In genomic region chr5:27518716-27519115, GRCm38 (mm10) we compare ENCODE assay signal across 27 mouse cellular contexts. TPM values are rescaled to one million over a fixed set of nuclear protein-coding genes. Genes with fewer than 3 reads are reported as not detected.
DNase-seq lines count a peak whose midpoint lies in the region; ATAC-seq lines count a peak whose summit lies in the region.
"Had no signal": no experiment of that assay in that cellular context is flagged by ENCODE, and none has a peak within 500 bp of the region (broad histone marks: within the 10 kb centered on the region; RNA-seq: fewer than 3 reads in every experiment).

No protein-coding gene starts in this region.

- H3K4me3 ChIP-seq in midbrain, embryonic 11.5 days (ENCODE audit: low read depth, low read length) = no peak overlapping the region
- no peak overlapping the region for H3K4me3 ChIP-seq in midbrain, embryonic 13.5 days (replicated peaks)
- H3K4me3 ChIP-seq in forebrain, embryonic 15.5 days = no peak overlapping the region
- H3K4me3 ChIP-seq: forebrain, embryonic 10.5 days; forebrain, embryonic 13.5 days; gastrocnemius, adult 2 months; hindbrain, embryonic 12.5 days; hindbrain, embryonic 15.5 days had no signal

- DNase-seq in cerebellum, adult 18-20 months = peak; percentile 27 to 46
- DNase-seq in cerebellum, postnatal 4 days (ENCODE audit: low spot score in 2 of 2) = no peak
- peak; percentile 47 for DNase-seq in midbrain, embryonic 11.5 days (ENCODE audit: low spot score, missing footprints)
- DNase-seq in cerebellum, postnatal 10 days = peak; percentile 25 to 40
- no peak for DNase-seq in right cerebral cortex, adult 2 months (ENCODE audit: low spot score in 2 of 2)
- DNase-seq: adrenal gland, postnatal 10 days; adrenal gland, postnatal 36 days; B cell, adult 2 months; forebrain, postnatal 0 days; gastrocnemius, adult 2 months; gastrocnemius, postnatal 14 days; heart, adult 11 months had no signal

- no peaks in the 10 kb centered on the region for H3K36me3 ChIP-seq in midbrain, embryonic 11.5 days (ENCODE audit: control insufficient read depth, insufficient read depth, low read length)
- no peaks in the 10 kb centered on the region for H3K36me3 ChIP-seq in midbrain, embryonic 13.5 days
- no peaks in the 10 kb centered on the region for H3K36me3 ChIP-seq in forebrain, embryonic 15.5 days
- H3K36me3 ChIP-seq: forebrain, embryonic 10.5 days; G1E; hindbrain, embryonic 12.5 days; hindbrain, embryonic 15.5 days had no signal

- H3K9ac ChIP-seq in midbrain, embryonic 11.5 days (ENCODE audit: low read length) = no peak overlapping the region
- H3K9ac ChIP-seq in midbrain, embryonic 13.5 days (replicated peaks) = no peak overlapping the region
- H3K9ac ChIP-seq in forebrain, embryonic 15.5 days (replicated peaks) = no peak overlapping the region
- H3K9ac ChIP-seq: forebrain, embryonic 13.5 days; forebrain, postnatal 0 days; hindbrain, embryonic 12.5 days; hindbrain, embryonic 15.5 days had no signal

- H3K9me3 ChIP-seq in midbrain, embryonic 11.5 days (ENCODE audit: control insufficient read depth, low read length) = no peaks in the 10 kb centered on the region
- H3K9me3 ChIP-seq in midbrain, embryonic 13.5 days = no peaks in the 10 kb centered on the region; the same call in 1 of the 2 replicates
- H3K9me3 ChIP-seq in forebrain, embryonic 15.5 days = no peaks in the 10 kb centered on the region
- H3K9me3 ChIP-seq: forebrain, embryonic 10.5 days; forebrain, embryonic 13.5 days; G1E; hindbrain, embryonic 12.5 days; hindbrain, embryonic 15.5 days had no signal

- H3K27me3 ChIP-seq in midbrain, embryonic 11.5 days (ENCODE audit: control insufficient read depth, insufficient read depth, low read length) = no peaks in the 10 kb centered on the region
- H3K27me3 ChIP-seq in midbrain, embryonic 13.5 days = no peaks in the 10 kb centered on the region
- no peaks in the 10 kb centered on the region for H3K27me3 ChIP-seq in forebrain, embryonic 15.5 days
- H3K27me3 ChIP-seq: CH12.LX; forebrain, embryonic 13.5 days; hindbrain, embryonic 12.5 days; hindbrain, embryonic 15.5 days; Patski had no signal

- H3K4me2 ChIP-seq in midbrain, embryonic 11.5 days = no peak overlapping the region
- no peak overlapping the region for H3K4me2 ChIP-seq in midbrain, embryonic 13.5 days (replicated peaks)
- no peak overlapping the region for H3K4me2 ChIP-seq in forebrain, embryonic 15.5 days (replicated peaks)
- H3K4me2 ChIP-seq: forebrain, embryonic 13.5 days; heart, embryonic 11.5 days; hindbrain, embryonic 12.5 days; hindbrain, embryonic 15.5 days had no signal

- no peak for ATAC-seq in midbrain, embryonic 11.5 days (ENCODE audit: low FRiP score)
- no peak for ATAC-seq in midbrain, embryonic 13.5 days
- no peak for ATAC-seq in forebrain, embryonic 15.5 days (replicated peaks)
- ATAC-seq: forebrain, embryonic 13.5 days; intestine, postnatal 0 days; Patski had no signal

- no peak overlapping the region for H3K27ac ChIP-seq in midbrain, embryonic 11.5 days (ENCODE audit: low read depth, low read length)
- no peak overlapping the region for H3K27ac ChIP-seq in midbrain, embryonic 13.5 days
- no peak overlapping the region for H3K27ac ChIP-seq in forebrain, embryonic 15.5 days (replicated peaks)
- H3K27ac ChIP-seq: forebrain, embryonic 10.5 days; forebrain, embryonic 13.5 days; gastrocnemius, adult 2 months; hindbrain, embryonic 12.5 days; hindbrain, embryonic 15.5 days had no signal

- no peaks in the 10 kb centered on the region for H3K4me1 ChIP-seq in midbrain, embryonic 11.5 days (ENCODE audit: control insufficient read depth, insufficient read depth, low read length)
- H3K4me1 ChIP-seq in midbrain, embryonic 13.5 days (replicated peaks) = no peaks in the 10 kb centered on the region
- H3K4me1 ChIP-seq in forebrain, embryonic 15.5 days = no peaks in the 10 kb centered on the region
- H3K4me1 ChIP-seq: forebrain, embryonic 10.5 days; forebrain, embryonic 13.5 days; hindbrain, embryonic 12.5 days; hindbrain, embryonic 15.5 days had no signal

RNA-seq across cellular contexts. Expression of gene Speer4b, which starts 17.5 kb away (rescaled TPM):
- polyA plus RNA-seq in midbrain, embryonic 11.5 days (2014; fragmentation: Nextera tagmentation; extraction: Ambion mirVana) = not detected in 2 replicates
- 0.50 and 0.54 TPM in 2 replicates for polyA plus RNA-seq in midbrain, embryonic 13.5 days (2015; fragmentation: Nextera tagmentation; extraction: Ambion mirVana)
- 0.23 and 0.36 TPM in 2 replicates for polyA plus RNA-seq in forebrain, embryonic 15.5 days (2015; fragmentation: Nextera tagmentation; extraction: Ambion mirVana)
- polyA plus RNA-seq: embryonic facial prominence, embryonic 11.5 days; forebrain, embryonic 10.5 days; frontal cortex, adult 2 months; G1E; heart, embryonic 11.5 days; heart, embryonic 14.5 days; heart, postnatal 0 days; intestine, postnatal 0 days; Patski had no signal

Comparison
In these comparisons a context has a peak if more than half of its experiments do, and no peak if none do; other contexts are left out.
1. DNase-seq: peak in cerebellum, adult 18-20 months (2 of 2), midbrain, embryonic 11.5 days (single experiment) and cerebellum, postnatal 10 days (2 of 2); none in cerebellum, postnatal 4 days (0 of 2) and right cerebral cortex, adult 2 months (0 of 2).